Mouse (Mus musculus): ENCODE measurements around the gene Mrm2. TPM values are rescaled to one million over a fixed set of nuclear protein-coding genes. Genes with fewer than 3 reads are reported as not detected.

The Mrm2 gene
- 17.1 and 19.3 TPM in 2 replicates for polyA plus RNA-seq (2015; fragmentation: Nextera tagmentation; extraction: Ambion mirVana)

- no peaks in the 10 kb centered on the region for H3K27me3 ChIP-seq (replicated peaks)
- peak within 1 kb of the TSS; percentile 75 for H3K4me3 ChIP-seq (replicated peaks)
- no peaks in the 10 kb centered on the region for H3K9me3 ChIP-seq
- H3K4me1 ChIP-seq: peaks cover 6% of the 10 kb centered on the region
- peak; percentile 78 for ATAC-seq (ENCODE audit: insufficient read depth, low FRiP score, low read depth)
- peak within 1 kb of the TSS; percentile 87 for H3K4me2 ChIP-seq
- WGBS: 2% methylated on average over 39 of the region's 39 CpGs
- peak within 1 kb of the TSS; percentile 88 for H3K27ac ChIP-seq
- H3K9ac ChIP-seq: peak within 1 kb of the TSS; percentile 77
- H3K36me3 ChIP-seq: peaks cover 6% of the 10 kb centered on the region; the same call in 1 of the 2 replicates
Measured at GRCm38 (mm10) chr5:140331615-140332512, at the start of gene Mrm2. Gene Mrm2, minus strand, starts transcription at chr5:140331898.

- H3K4me3 ChIP-seq (replicated peaks): no peak overlapping the region
- H3K9ac ChIP-seq: no peak overlapping the region
- ATAC-seq (ENCODE audit: insufficient read depth, low FRiP score, low read depth): no peak
- H3K36me3 ChIP-seq: no peaks in the 10 kb centered on the region
- no peaks in the 10 kb centered on the region for H3K27me3 ChIP-seq (replicated peaks)
- no peak overlapping the region for H3K4me2 ChIP-seq
- WGBS: 83% methylated on average over 7 of the region's 7 CpGs
- H3K4me1 ChIP-seq: peaks cover 3% of the 10 kb centered on the region; the same call in 1 of the 2 replicates
- no peak overlapping the region for H3K27ac ChIP-seq
- H3K9me3 ChIP-seq: no peaks in the 10 kb centered on the region
Measured at GRCm38 (mm10) chr5:140381156-140381555, 49.5 kb upstream of the Mrm2 start.

- no peak overlapping the region for H3K4me2 ChIP-seq
- no peaks in the 10 kb centered on the region for H3K27me3 ChIP-seq (replicated peaks)
- no peak for ATAC-seq (ENCODE audit: insufficient read depth, low FRiP score, low read depth)
- peaks cover 3% of the 10 kb centered on the region; the same call in 1 of the 2 replicates for H3K4me1 ChIP-seq
- no peak overlapping the region for H3K4me3 ChIP-seq (replicated peaks)
- H3K27ac ChIP-seq: no peak overlapping the region
- WGBS: 77% methylated on average over 6 of the region's 6 CpGs
- no peak overlapping the region for H3K9ac ChIP-seq
- no peaks in the 10 kb centered on the region for H3K36me3 ChIP-seq
- no peaks in the 10 kb centered on the region for H3K9me3 ChIP-seq
Measured at GRCm38 (mm10) chr5:140379299-140379698, 47.6 kb upstream of the Mrm2 start.

- WGBS: 77% methylated on average over 6 of the region's 6 CpGs
- no peak overlapping the region for H3K9ac ChIP-seq
- H3K4me2 ChIP-seq: no peak overlapping the region
- no peaks in the 10 kb centered on the region for H3K4me1 ChIP-seq
- H3K27me3 ChIP-seq (replicated peaks): no peaks in the 10 kb centered on the region
- no peak overlapping the region for H3K27ac ChIP-seq
- no peaks in the 10 kb centered on the region for H3K9me3 ChIP-seq
- no peaks in the 10 kb centered on the region for H3K36me3 ChIP-seq
- no peak for ATAC-seq (ENCODE audit: insufficient read depth, low FRiP score, low read depth)
- H3K4me3 ChIP-seq (replicated peaks): no peak overlapping the region
Measured at GRCm38 (mm10) chr5:140378121-140378853, 46.6 kb upstream of the Mrm2 start.

GRCm38 (mm10) chr5:140375249-140375829 is 43.6 kb upstream of the Mrm2 start:
- Histone ChIP-seq H3K4me1 (peaks cover 6% of the 10 kb centered on the region; the same call in 1 of the 2 replicates), H3K4me3 (replicated peaks) (no peak overlapping the region), H3K4me2 (no peak overlapping the region), H3K36me3 (no peaks in the 10 kb centered on the region), H3K9me3 (no peaks in the 10 kb centered on the region), H3K27me3 (replicated peaks) (no peaks in the 10 kb centered on the region), H3K9ac (no peak overlapping the region), H3K27ac (no peak overlapping the region)
- ATAC-seq (ENCODE audit: insufficient read depth, low FRiP score, low read depth): no peak
- 83% methylated on average over 4 of the region's 4 CpGs for WGBS

GRCm38 (mm10) chr5:140374226-140374625 is 42.5 kb upstream of the Mrm2 start:
- WGBS: 66% methylated on average over 3 of the region's 3 CpGs

GRCm38 (mm10) chr5:140373711-140374110 is 42.0 kb upstream of the Mrm2 start:
- Histone ChIP-seq H3K4me2 (no peak overlapping the region), H3K36me3 (no peaks in the 10 kb centered on the region), H3K4me1 (peaks cover 10% of the 10 kb centered on the region; the same call in 1 of the 2 replicates), H3K9me3 (no peaks in the 10 kb centered on the region), H3K4me3 (replicated peaks) (no peak overlapping the region), H3K27ac (no peak overlapping the region), H3K9ac (no peak overlapping the region), H3K27me3 (replicated peaks) (no peaks in the 10 kb centered on the region)
- 72% methylated on average over 2 of the region's 2 CpGs for WGBS
- ATAC-seq (ENCODE audit: insufficient read depth, low FRiP score, low read depth): no peak

More at GRCm38 (mm10) chr5:140374226-140374625, 42.5 kb upstream of the Mrm2 start:
- H3K4me1 ChIP-seq: peaks cover 10% of the 10 kb centered on the region; the same call in 1 of the 2 replicates
- no peaks in the 10 kb centered on the region for H3K27me3 ChIP-seq (replicated peaks)
- no peak overlapping the region for H3K4me3 ChIP-seq (replicated peaks)
- H3K27ac ChIP-seq: no peak overlapping the region
- H3K9ac ChIP-seq: no peak overlapping the region
- H3K4me2 ChIP-seq: no peak overlapping the region
- no peaks in the 10 kb centered on the region for H3K36me3 ChIP-seq
- ATAC-seq (ENCODE audit: insufficient read depth, low FRiP score, low read depth): no peak
- H3K9me3 ChIP-seq: no peaks in the 10 kb centered on the region

GRCm38 (mm10) chr5:140371671-140372070 is 40.0 kb upstream of the Mrm2 start:
- no peaks in the 10 kb centered on the region for H3K9me3 ChIP-seq
- no peaks in the 10 kb centered on the region for H3K36me3 ChIP-seq
- peaks cover 10% of the 10 kb centered on the region; the same call in 1 of the 2 replicates for H3K4me1 ChIP-seq
- no peaks in the 10 kb centered on the region for H3K27me3 ChIP-seq (replicated peaks)
- no peak overlapping the region for H3K27ac ChIP-seq
- ATAC-seq (ENCODE audit: insufficient read depth, low FRiP score, low read depth): no peak
- WGBS: 91% methylated on average over 3 of the region's 3 CpGs
- no peak overlapping the region for H3K4me2 ChIP-seq
- H3K9ac ChIP-seq: no peak overlapping the region
- H3K4me3 ChIP-seq (replicated peaks): no peak overlapping the region

- no peak for ATAC-seq (ENCODE audit: insufficient read depth, low FRiP score, low read depth)
- 52% methylated on average over 6 of the region's 6 CpGs for WGBS
- Histone ChIP-seq H3K4me3 (replicated peaks) (no peak overlapping the region), H3K4me2 (no peak overlapping the region), H3K9ac (no peak overlapping the region), H3K27ac (no peak overlapping the region), H3K4me1 (peaks cover 10% of the 10 kb centered on the region; the same call in 1 of the 2 replicates), H3K9me3 (no peaks in the 10 kb centered on the region), H3K27me3 (replicated peaks) (no peaks in the 10 kb centered on the region), H3K36me3 (no peaks in the 10 kb centered on the region)
Measured at GRCm38 (mm10) chr5:140370446-140371254, 39.0 kb upstream of the Mrm2 start.

GRCm38 (mm10) chr5:140369466-140369865 is 37.8 kb upstream of the Mrm2 start:
- Histone ChIP-seq H3K36me3 (no peaks in the 10 kb centered on the region), H3K9me3 (no peaks in the 10 kb centered on the region), H3K4me2 (no peak overlapping the region), H3K27ac (no peak overlapping the region), H3K4me1 (peaks cover 10% of the 10 kb centered on the region; the same call in 1 of the 2 replicates), H3K4me3 (replicated peaks) (no peak overlapping the region), H3K27me3 (replicated peaks) (no peaks in the 10 kb centered on the region), H3K9ac (no peak overlapping the region)
- ATAC-seq (ENCODE audit: insufficient read depth, low FRiP score, low read depth): no peak
- 67% methylated on average over 2 of the region's 2 CpGs for WGBS

- ATAC-seq (ENCODE audit: insufficient read depth, low FRiP score, low read depth): no peak
- no peak overlapping the region for H3K9ac ChIP-seq
- no peaks in the 10 kb centered on the region for H3K36me3 ChIP-seq
- peaks cover 10% of the 10 kb centered on the region; the same call in 1 of the 2 replicates for H3K4me1 ChIP-seq
- H3K27me3 ChIP-seq (replicated peaks): no peaks in the 10 kb centered on the region
- H3K9me3 ChIP-seq: no peaks in the 10 kb centered on the region
- no peak overlapping the region for H3K4me2 ChIP-seq
- H3K27ac ChIP-seq: no peak overlapping the region
- 87% methylated on average over 4 of the region's 4 CpGs for WGBS
- H3K4me3 ChIP-seq (replicated peaks): no peak overlapping the region
Measured at GRCm38 (mm10) chr5:140368926-140369325, 37.2 kb upstream of the Mrm2 start.
